Mouse (Mus musculus): ENCODE measurements around the gene Samhd1. TPM values are rescaled to one million over a fixed set of nuclear protein-coding genes. Genes with fewer than 3 reads are reported as not detected.

Samhd1 gene
- polyA plus RNA-seq, 1 experiment, result 0.75 TPM

GRCm38 (mm10) chr2:157087536-157088317 is 47.3 kb downstream of the Samhd1 start:
- H3K27me3 ChIP-seq (ENCODE audit: control insufficient read depth), result peaks cover 4% of the 10 kb centered on the region

DNA sequence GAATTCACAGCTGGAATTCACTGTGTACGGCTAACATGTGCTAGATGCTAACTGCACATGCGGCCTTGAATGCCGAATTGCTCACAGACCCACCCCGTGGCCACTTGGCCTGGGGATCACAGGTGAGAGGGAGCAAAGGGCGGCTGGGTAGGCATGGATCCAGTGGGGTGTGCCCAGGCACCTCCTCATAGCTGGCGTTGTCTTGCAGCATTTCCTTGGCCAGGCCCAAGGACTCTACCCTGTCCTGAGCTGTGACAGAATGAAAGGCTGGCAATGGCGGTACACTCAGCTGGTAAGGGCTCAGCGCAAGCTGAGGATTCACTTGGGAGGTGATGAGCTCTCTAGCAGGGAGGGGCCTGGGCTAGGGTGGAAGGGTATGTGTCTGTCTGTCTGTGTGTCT is 48.3 kb downstream of the Samhd1 start, which contains the start of gene Tldc2:
Gene Tldc2, plus strand, starts transcription at position 260 of the 400 bp plus-strand sequence.
- TF ChIP-seq TAL1 (IDR thresholded peaks at IDR 0.05; ENCODE audit: low read length), result no peak
- TF ChIP-seq GATA1 (IDR thresholded peaks at IDR 0.05; ENCODE audit: low read length), result no peak
- Histone ChIP-seq H3K36me3 (ENCODE audit: control insufficient read depth) (no peaks in the 10 kb centered on the region), H3K27me3 (ENCODE audit: control insufficient read depth) (peaks cover 14% of the 10 kb centered on the region), H3K4me3 (replicated peaks) (no peak within 1 kb of the TSS), H3K9me3 (ENCODE audit: control insufficient read depth, low read length) (no peaks in the 10 kb centered on the region), H3K4me1 (ENCODE audit: control insufficient read depth) (no peaks in the 10 kb centered on the region)

More at GRCm38 (mm10) chr2:157087536-157088317, 47.3 kb downstream of the Samhd1 start:
- H3K9me3 ChIP-seq (ENCODE audit: control insufficient read depth, low read length), result no peaks in the 10 kb centered on the region
- no peaks in the 10 kb centered on the region for H3K36me3 ChIP-seq (ENCODE audit: control insufficient read depth)
- H3K4me1 ChIP-seq (ENCODE audit: control insufficient read depth), result no peaks in the 10 kb centered on the region
- H3K4me3 ChIP-seq (replicated peaks), result no peak overlapping the region
- TF ChIP-seq TAL1 (IDR thresholded peaks at IDR 0.05; ENCODE audit: low read length), result no peak
- no peak for TF ChIP-seq GATA1 (IDR thresholded peaks at IDR 0.05; ENCODE audit: low read length)

DNA sequence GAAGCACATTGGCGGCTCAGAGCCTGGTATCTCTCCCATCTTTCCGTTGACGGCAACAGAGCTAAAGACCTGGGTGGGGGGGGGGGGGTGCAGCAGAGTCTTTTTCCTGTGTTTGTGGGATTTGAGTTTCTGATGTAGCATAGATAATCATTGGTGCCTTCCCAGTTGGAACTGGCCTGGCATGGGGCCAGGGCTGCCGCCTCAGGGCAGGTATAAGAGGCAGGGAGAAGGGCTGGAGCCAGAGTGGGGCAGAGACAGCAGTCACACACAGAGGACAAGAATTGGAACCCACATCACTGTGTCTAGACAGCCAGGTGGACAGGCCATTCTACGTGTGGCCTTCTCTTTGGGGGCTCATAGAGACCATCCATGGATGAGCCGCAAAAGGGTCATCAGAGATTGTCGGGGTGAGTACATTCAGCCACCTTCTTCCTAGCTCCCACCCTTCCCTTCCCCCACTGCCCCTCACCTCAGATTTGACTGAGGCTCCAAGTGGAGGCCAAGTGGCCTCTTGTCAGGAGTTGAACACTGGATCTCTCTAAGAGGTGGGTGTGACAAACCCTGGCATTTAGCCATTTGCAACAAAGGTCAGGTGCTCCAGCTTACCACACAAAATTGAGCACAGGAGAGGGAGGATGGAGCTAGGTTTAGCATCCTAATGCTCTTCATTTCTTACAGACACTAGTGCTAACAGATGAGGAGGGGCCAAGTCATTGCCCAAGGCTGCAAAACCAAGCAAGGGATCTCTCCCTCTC is 50.1 kb downstream of the Samhd1 start:
- H3K27me3 ChIP-seq (ENCODE audit: control insufficient read depth), result peaks cover 32% of the 10 kb centered on the region
- no peaks in the 10 kb centered on the region for H3K36me3 ChIP-seq (ENCODE audit: control insufficient read depth)
- TF ChIP-seq GATA1 (IDR thresholded peaks at IDR 0.05; ENCODE audit: low read length) (no peak), TAL1 (IDR thresholded peaks at IDR 0.05; ENCODE audit: low read length) (no peak)
- no peaks in the 10 kb centered on the region for H3K4me1 ChIP-seq (ENCODE audit: control insufficient read depth)
- H3K9me3 ChIP-seq (ENCODE audit: control insufficient read depth, low read length), result no peaks in the 10 kb centered on the region
- no peak overlapping the region for H3K4me3 ChIP-seq (replicated peaks)

GRCm38 (mm10) chr2:157081960-157082359 is 53.1 kb downstream of the Samhd1 start:
- Histone ChIP-seq H3K9me3 (ENCODE audit: control insufficient read depth, low read length) (no peaks in the 10 kb centered on the region; the same call in 1 of the 2 replicates), H3K27me3 (ENCODE audit: control insufficient read depth) (peaks cover 62% of the 10 kb centered on the region)

GRCm38 (mm10) chr2:157081331-157081730 is 53.7 kb downstream of the Samhd1 start:
- Histone ChIP-seq H3K9me3 (ENCODE audit: control insufficient read depth, low read length) (no peaks in the 10 kb centered on the region; the same call in 1 of the 2 replicates), H3K36me3 (ENCODE audit: control insufficient read depth) (no peaks in the 10 kb centered on the region), H3K4me3 (replicated peaks) (no peak overlapping the region), H3K27me3 (ENCODE audit: control insufficient read depth) (peaks cover 68% of the 10 kb centered on the region), H3K4me1 (ENCODE audit: control insufficient read depth) (no peaks in the 10 kb centered on the region; the same call in 1 of the 2 replicates)
- TF ChIP-seq TAL1 (IDR thresholded peaks at IDR 0.05; ENCODE audit: low read length), result no peak
- no peak for TF ChIP-seq GATA1 (IDR thresholded peaks at IDR 0.05; ENCODE audit: low read length)

More at GRCm38 (mm10) chr2:157081960-157082359, 53.1 kb downstream of the Samhd1 start:
- Histone ChIP-seq H3K36me3 (ENCODE audit: control insufficient read depth) (no peaks in the 10 kb centered on the region), H3K4me3 (replicated peaks) (no peak overlapping the region), H3K4me1 (ENCODE audit: control insufficient read depth) (no peaks in the 10 kb centered on the region; the same call in 1 of the 2 replicates)
- TF ChIP-seq TAL1 (IDR thresholded peaks at IDR 0.05; ENCODE audit: low read length) (no peak), GATA1 (IDR thresholded peaks at IDR 0.05; ENCODE audit: low read length) (no peak)

DNA sequence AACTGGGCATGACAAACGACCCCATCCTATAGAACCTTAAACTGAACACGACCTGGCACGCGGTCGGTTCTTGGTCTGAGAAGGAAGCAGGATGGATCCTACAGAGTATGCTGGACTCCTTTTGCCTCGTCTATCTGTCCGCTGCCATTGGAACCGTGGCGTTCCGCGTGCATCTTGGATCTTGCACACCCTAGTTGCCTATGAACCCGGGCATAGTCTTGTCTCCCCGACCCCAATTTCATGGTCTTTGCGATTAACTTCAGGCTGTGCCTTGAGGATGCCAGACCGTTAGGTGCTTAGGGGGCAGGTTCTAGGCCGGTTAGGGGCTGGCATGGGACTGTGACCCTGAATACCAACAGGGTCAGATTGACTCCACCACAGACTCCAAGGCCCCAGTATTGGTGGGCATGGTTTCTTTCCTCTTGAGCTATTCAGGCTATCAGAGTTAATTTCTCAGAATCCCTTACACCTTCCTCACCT is 55.3 kb downstream of the Samhd1 start:
- TF ChIP-seq GATA1 (IDR thresholded peaks at IDR 0.05; ENCODE audit: low read length) (no peak), TAL1 (IDR thresholded peaks at IDR 0.05; ENCODE audit: low read length) (no peak)
- Histone ChIP-seq H3K4me3 (replicated peaks) (no peak overlapping the region), H3K9me3 (ENCODE audit: control insufficient read depth, low read length) (no peaks in the 10 kb centered on the region; the same call in 1 of the 2 replicates), H3K27me3 (ENCODE audit: control insufficient read depth) (peaks cover 80% of the 10 kb centered on the region), H3K4me1 (ENCODE audit: control insufficient read depth) (no peaks in the 10 kb centered on the region; the same call in 1 of the 2 replicates), H3K36me3 (ENCODE audit: control insufficient read depth) (no peaks in the 10 kb centered on the region)

DNA sequence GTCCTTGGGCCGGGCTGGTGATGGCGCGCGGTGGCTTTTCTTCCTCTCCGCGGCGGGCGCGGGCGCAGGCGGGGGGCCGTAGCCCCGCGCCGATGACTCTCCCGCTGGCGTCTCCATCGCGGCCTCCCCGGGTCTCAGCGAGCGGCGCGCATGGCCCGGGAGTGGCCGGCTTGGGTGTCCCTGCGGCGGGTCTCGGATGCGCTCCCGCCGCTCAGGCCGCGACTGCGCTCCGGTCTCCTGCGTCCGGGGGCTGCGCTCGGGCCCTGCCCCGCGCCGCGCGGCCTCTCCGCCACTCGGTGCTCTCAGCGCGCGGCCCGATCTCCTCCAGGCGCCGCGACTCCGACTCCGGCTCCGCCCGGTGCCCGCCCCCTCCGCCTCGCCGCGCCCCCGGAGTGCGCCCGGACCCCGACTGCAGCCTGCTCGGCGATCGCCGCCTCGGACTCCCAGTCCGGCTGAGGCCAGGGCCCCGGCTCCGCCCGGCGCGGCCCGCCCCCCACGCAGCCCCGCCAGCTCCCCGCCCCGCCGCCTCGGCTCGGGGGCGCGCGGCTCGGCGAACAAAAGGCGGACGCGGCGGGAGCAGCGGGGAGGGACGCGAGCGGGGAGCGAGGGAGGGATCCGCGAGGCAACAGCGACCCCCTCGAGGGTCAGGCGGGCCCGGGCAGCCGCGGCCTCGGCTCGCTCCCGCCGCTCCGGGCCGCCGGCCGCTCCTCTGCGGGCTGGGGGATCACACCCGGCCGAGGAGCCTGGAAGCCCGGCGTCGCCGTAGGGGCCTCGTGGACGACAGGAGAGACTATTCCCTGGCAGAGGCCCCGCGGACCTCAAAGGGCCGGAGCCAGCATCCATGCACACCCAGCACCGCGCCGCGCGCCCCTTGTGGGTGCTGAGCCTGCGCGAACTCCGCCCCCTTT is 56.0 kb downstream of the Samhd1 start, which contains the start of gene Soga1:
Gene Soga1, minus strand, starts transcription at position 462 of the 908 bp plus-strand sequence.
- H3K27me3 ChIP-seq (ENCODE audit: control insufficient read depth), result peaks cover 80% of the 10 kb centered on the region
- H3K9me3 ChIP-seq (ENCODE audit: control insufficient read depth, low read length), result no peaks in the 10 kb centered on the region; the same call in 1 of the 2 replicates
- TF ChIP-seq GATA1 (IDR thresholded peaks at IDR 0.05; ENCODE audit: low read length) (no peak), TAL1 (IDR thresholded peaks at IDR 0.05; ENCODE audit: low read length) (no peak)
- H3K36me3 ChIP-seq (ENCODE audit: control insufficient read depth), result no peaks in the 10 kb centered on the region
- peak within 1 kb of the TSS; percentile 52 for H3K4me3 ChIP-seq (replicated peaks)
- no peaks in the 10 kb centered on the region; the same call in 1 of the 2 replicates for H3K4me1 ChIP-seq (ENCODE audit: control insufficient read depth)

All from erythroblast, embryonic 14.5 days (primary cell).